Mouse (Mus musculus) G1E (cell line): ENCODE measurements around the gene Arhgef40.

Experiments used
- CTCF ChIP-seq: IDR thresholded peaks from 2 replicates; pipeline ENCODE4 v1.5.1; 2012; ENCODE audit warnings: low read depth, low read length, inconsistent platforms, mixed read lengths
- GATA1 ChIP-seq: IDR thresholded peaks from 2 replicates; pipeline ENCODE4 v1.6.1; 2012; ENCODE audit warnings: borderline replicate concordance, low read length, inconsistent platforms, mixed read lengths
- POLR2AphosphoS5 ChIP-seq: IDR thresholded peaks from 2 replicates; pipeline ENCODE4 v1.6.1; 2012; ENCODE audit warnings: low read depth, low read length, inconsistent platforms; ENCODE audit not compliant: insufficient replicate concordance
- TAL1 ChIP-seq: conservative IDR thresholded peaks from 2 replicates; pipeline ENCODE4 v1.6.1; 2012; ENCODE audit warnings: low read depth, low read length, inconsistent platforms, mixed read lengths

DNA sequence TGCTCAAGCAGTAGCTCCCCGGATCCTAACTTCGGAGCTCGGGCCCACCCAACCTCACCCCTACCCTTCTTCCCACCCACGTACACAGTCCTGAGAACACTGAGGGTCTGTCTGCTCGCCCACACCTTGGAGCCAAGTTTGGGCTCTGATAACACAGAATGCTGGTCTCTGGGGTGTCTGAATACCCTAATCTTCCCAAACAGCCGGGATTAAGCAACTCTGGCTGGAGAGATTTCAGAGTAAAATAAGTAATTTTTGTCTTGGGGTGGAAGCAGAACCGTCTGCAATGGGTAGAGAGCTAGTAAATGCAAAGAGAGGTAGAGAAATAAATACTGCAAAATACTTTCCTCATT, 1.6 kb downstream of the Arhgef40 start:
- TF ChIP-seq CTCF (no peak), TAL1 (peak; percentile 60), POLR2AphosphoS5 (no peak), GATA1 (no peak)
